Mouse (Mus musculus): ENCODE measurements at regions not wholly inside any gene's neighbourhood (a gene's known extent, or its start where the extent isn't known, plus 50 kb on each side); places are given as distances from the start of the nearest gene placed in this dataset.

GRCm38 (mm10) chr5:118407451-118407850 is 153.0 kb upstream of the Med13l start:
- no peak for TF ChIP-seq CTCF (IDR thresholded peaks at IDR 0.05)
- no peak for TF ChIP-seq EP300 (IDR thresholded peaks at IDR 0.05)
